Mouse (Mus musculus): ENCODE measurements around the gene Zfp760.
"Not testable (repeated sequence)": the region's sequence is repeated elsewhere in the genome, so short reads cannot be mapped to it uniquely, and the experiment has no call there.

Gene Zfp760

DNA sequence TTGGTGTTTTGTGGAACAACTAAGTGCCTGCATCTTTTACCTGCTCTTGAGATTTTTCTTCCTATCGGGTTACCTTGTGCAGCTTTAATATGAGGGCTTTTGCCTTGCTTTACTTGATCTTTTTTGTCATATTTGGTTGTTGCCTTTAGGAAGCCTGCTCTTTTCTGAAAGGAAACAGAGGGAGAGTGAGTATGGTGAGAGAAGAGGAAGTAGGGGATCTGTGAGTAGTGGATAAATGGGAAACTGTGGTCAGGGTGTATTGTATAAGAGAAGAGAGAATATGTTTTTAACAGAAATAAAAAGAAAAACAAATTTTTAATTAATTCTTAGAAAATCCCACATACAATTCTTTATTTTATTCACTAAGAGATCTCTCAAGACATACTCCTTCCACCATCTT is 4.1 kb upstream of the Zfp760 start:
- TF ChIP-seq NANOG (IDR thresholded peaks at IDR 0.05; ENCODE audit: borderline replicate concordance, low read length) (no peak), POU5F1 (IDR thresholded peaks at IDR 0.05; ENCODE audit: borderline replicate concordance, low read length) (no peak), CTCF (conservative IDR thresholded peaks at IDR 0.05; ENCODE audit: low read length) (no peak)
- Histone ChIP-seq H3K9me3 (ENCODE audit: low read length) (no peaks in the 10 kb centered on the region), H3K36me3 (ENCODE audit: insufficient read depth, low read length) (0 out of 2 replicates have a peak, but pooled peaks cover under 1% of the 10 kb centered on the region), H3K27me3 (ENCODE audit: insufficient read depth, low read length) (no peaks in the 10 kb centered on the region), H3K4me1 (replicated peaks; ENCODE audit: low read depth, low read length) (peaks cover 5% of the 10 kb centered on the region), H3K4me3 (replicated peaks; ENCODE audit: low read length) (no peak overlapping the region)

DNA sequence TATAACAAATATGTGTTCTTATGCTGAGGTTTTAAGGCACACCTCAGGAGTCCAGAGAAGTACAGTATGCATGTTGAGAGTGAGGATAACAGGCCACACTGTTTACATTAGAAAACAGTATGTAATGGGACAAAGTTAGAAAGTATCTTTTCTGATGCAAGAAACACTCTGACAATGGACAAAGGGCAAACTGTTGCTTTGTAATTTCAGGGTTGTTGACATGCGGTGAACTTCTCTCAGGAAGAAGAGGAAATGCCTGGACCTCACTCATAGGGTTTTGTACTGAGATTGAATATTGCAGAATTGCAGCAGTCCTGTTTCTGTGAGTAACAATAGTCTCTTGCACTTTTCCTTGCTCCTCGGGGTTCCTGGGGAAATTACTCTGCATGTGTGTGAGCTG is 860 bp downstream of the Zfp760 start:
- Histone ChIP-seq H3K27me3 (ENCODE audit: insufficient read depth, low read length) (no peaks in the 10 kb centered on the region), H3K4me3 (replicated peaks; ENCODE audit: low read length) (peak overlapping the region; percentile 89), H3K9me3 (ENCODE audit: low read length) (no peaks in the 10 kb centered on the region), H3K4me1 (replicated peaks; ENCODE audit: low read depth, low read length) (peaks cover 10% of the 10 kb centered on the region), H3K36me3 (ENCODE audit: insufficient read depth, low read length) (peaks cover 26% of the 10 kb centered on the region)
- TF ChIP-seq CTCF (conservative IDR thresholded peaks at IDR 0.05; ENCODE audit: low read length): no peak
- no peak for TF ChIP-seq POU5F1 (IDR thresholded peaks at IDR 0.05; ENCODE audit: borderline replicate concordance, low read length)
- TF ChIP-seq NANOG (IDR thresholded peaks at IDR 0.05; ENCODE audit: borderline replicate concordance, low read length): no peak

DNA sequence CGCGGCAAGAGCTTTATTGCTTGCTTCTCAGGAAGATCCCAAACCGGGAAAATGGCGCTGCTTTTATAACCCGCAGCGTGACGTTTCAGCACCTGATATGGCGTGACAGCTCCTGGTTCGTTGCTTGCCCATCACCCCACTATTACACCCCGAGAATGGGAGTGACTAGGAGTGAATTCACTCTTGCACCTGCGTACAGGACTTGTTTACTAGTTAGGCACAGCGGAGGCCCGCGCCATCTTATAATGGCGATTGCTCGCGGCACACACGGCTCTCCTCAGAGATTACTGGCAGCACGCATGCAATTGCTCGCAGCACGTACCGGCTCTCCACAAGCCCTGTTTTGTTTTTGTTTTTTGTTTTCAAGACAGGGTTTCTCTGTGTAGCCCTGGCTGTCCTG is 23.0 kb downstream of the Zfp760 start, which contains the start of gene Zfp229:
Gene Zfp229 (plus strand): TSS at position 301 of the 400 bp plus-strand sequence.
- peaks cover 38% of the 10 kb centered on the region for H3K36me3 ChIP-seq (ENCODE audit: insufficient read depth, low read length)
- not testable (repeated sequence) for H3K27me3 ChIP-seq (ENCODE audit: insufficient read depth, low read length); H3K9me3 ChIP-seq (ENCODE audit: low read length)
- H3K4me1 ChIP-seq (replicated peaks; ENCODE audit: low read depth, low read length): peaks cover 41% of the 10 kb centered on the region
- peak within 1 kb of the TSS; percentile 90 for H3K4me3 ChIP-seq (replicated peaks; ENCODE audit: low read length)

DNA sequence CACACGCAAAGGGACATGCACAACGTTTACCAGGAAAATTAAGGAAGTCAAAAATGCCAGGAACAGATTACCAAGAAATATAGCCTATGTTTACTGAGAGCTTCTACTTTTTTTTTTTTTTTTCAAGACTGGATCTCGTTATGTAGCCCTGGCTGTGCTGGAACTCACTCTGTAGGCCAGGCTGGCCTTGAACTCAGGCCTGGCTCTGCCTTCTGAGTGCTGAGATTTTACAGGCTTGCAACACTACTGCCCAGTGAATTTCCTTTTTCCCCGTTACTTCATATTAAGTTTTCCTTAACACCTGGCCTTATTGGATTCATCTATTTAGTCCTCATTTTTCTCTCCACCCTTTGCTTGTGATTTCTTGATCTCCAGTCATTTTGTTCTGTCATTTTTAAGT is 25.5 kb downstream of the Zfp760 start:
- H3K36me3 ChIP-seq (ENCODE audit: insufficient read depth, low read length): peaks cover 53% of the 10 kb centered on the region
- H3K9me3 ChIP-seq (ENCODE audit: low read length): 0 out of 2 replicates have a peak, but pooled peaks cover 3% of the 10 kb centered on the region
- no peaks in the 10 kb centered on the region for H3K27me3 ChIP-seq (ENCODE audit: insufficient read depth, low read length)
- H3K4me3 ChIP-seq (replicated peaks; ENCODE audit: low read length): peak overlapping the region; percentile 90
- H3K4me1 ChIP-seq (replicated peaks; ENCODE audit: low read depth, low read length): peaks cover 35% of the 10 kb centered on the region
- no peak for TF ChIP-seq POU5F1 (IDR thresholded peaks at IDR 0.05; ENCODE audit: borderline replicate concordance, low read length)
- no peak for TF ChIP-seq CTCF (conservative IDR thresholded peaks at IDR 0.05; ENCODE audit: low read length)
- no peak for TF ChIP-seq NANOG (IDR thresholded peaks at IDR 0.05; ENCODE audit: borderline replicate concordance, low read length)

DNA sequence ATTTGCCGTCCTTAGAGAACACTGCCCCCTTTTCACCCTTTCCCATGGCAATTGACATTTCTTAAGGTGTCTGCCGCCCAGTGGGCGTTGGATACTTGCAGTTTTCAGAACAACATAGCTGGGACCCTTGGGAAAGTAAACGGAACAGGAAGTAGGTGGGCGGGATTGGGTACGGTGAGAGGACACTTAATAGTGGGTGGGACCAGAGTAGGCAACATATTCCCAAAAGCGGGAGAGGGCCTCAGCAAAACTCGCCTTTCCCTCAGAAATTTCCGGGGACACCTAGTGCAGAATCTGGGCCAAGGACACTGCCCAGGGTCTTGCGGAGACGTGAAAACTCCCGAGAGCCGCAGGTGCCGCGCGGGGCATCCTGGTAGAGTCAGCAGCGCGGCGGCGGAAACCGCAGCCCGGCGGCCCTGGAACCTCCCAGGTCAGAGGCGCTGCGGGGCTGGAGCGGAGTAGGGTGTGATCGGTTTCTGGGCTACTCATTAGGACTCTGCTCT is 26.0 kb downstream of the Zfp760 start:
- H3K36me3 ChIP-seq (ENCODE audit: insufficient read depth, low read length): peaks cover 53% of the 10 kb centered on the region
- peaks cover 29% of the 10 kb centered on the region for H3K4me1 ChIP-seq (replicated peaks; ENCODE audit: low read depth, low read length)
- H3K27me3 ChIP-seq (ENCODE audit: insufficient read depth, low read length): no peaks in the 10 kb centered on the region
- H3K4me3 ChIP-seq (replicated peaks; ENCODE audit: low read length): peak overlapping the region; percentile 90
- TF ChIP-seq CTCF (conservative IDR thresholded peaks at IDR 0.05; ENCODE audit: low read length) (peak; percentile 16; the same call in 1 of the 2 replicates), NANOG (IDR thresholded peaks at IDR 0.05; ENCODE audit: borderline replicate concordance, low read length) (no peak), POU5F1 (IDR thresholded peaks at IDR 0.05; ENCODE audit: borderline replicate concordance, low read length) (no peak)
- H3K9me3 ChIP-seq (ENCODE audit: low read length): 0 out of 2 replicates have a peak, but pooled peaks cover 3% of the 10 kb centered on the region

DNA sequence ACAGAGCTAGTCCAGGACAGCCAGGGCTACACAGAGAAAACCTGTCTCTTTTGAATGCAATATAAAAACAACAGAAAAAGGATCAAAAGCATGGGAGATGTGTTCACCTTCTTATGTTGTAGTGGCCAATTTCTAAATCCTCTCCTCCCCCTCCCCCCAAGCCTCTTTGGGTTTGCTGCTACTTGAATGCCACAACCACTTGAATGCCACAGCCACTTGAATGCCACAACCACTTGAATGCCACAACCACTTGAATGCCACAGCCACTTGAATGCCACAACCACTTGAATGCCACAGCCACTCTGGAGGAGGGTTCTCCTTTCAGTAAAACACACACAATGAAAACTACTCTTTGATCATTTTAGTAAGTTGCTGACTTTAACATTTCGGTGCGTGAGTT is 45.2 kb downstream of the Zfp760 start:
- no peak for TF ChIP-seq CTCF (conservative IDR thresholded peaks at IDR 0.05; ENCODE audit: low read length)
- no peak for TF ChIP-seq NANOG (IDR thresholded peaks at IDR 0.05; ENCODE audit: borderline replicate concordance, low read length)
- TF ChIP-seq POU5F1 (IDR thresholded peaks at IDR 0.05; ENCODE audit: borderline replicate concordance, low read length): no peak
- no peaks in the 10 kb centered on the region for H3K9me3 ChIP-seq (ENCODE audit: low read length)
- H3K27me3 ChIP-seq (ENCODE audit: insufficient read depth, low read length): no peaks in the 10 kb centered on the region
- peaks cover 4% of the 10 kb centered on the region for H3K36me3 ChIP-seq (ENCODE audit: insufficient read depth, low read length)
- peaks cover 12% of the 10 kb centered on the region for H3K4me1 ChIP-seq (replicated peaks; ENCODE audit: low read depth, low read length)
- no peak overlapping the region for H3K4me3 ChIP-seq (replicated peaks; ENCODE audit: low read length)

DNA sequence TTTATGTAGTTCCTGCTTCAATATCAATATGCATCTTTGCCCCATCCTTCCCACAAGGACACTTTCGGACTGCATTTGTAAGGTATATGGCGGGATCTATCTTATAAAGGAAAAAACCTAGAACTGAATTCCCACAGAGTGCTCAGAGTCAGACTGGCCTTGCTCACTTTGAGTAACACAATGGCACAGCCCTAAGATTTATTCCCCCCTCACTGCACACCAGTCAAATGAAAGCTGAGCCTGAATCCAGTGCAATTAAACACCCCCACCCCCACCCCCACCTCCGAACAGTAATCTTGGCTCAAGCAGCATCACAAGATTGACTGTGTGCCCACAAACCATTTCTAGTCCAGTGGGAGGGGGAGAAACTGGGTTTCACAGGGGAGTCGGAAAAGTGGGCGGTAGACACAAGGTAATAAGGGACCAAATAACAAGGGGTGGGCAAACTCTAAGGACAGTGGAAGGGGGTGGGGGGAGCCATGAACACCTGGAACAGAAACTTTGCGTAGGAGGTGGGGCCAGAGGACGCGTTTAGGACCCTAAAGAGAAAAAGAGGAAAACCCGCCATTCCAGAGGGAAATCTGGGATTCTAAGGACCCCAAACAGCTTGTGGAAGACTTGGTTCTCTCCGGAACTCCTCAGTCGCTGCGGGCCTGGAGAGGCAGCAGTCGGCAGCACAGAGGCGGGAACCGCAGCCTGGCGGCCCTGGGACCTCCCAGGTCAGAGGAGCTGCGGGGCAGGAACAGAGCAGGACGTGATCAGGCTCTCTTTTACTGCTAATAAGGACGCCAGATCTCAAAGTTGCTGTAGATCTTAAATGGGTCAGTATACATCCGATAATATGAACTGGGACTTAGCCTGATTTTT is 46.0 kb downstream of the Zfp760 start:
- Histone ChIP-seq H3K4me1 (replicated peaks; ENCODE audit: low read depth, low read length) (peaks cover 12% of the 10 kb centered on the region), H3K9me3 (ENCODE audit: low read length) (no peaks in the 10 kb centered on the region), H3K4me3 (replicated peaks; ENCODE audit: low read length) (peak overlapping the region; percentile 76), H3K27me3 (ENCODE audit: insufficient read depth, low read length) (no peaks in the 10 kb centered on the region), H3K36me3 (ENCODE audit: insufficient read depth, low read length) (no peaks in the 10 kb centered on the region)
- TF ChIP-seq POU5F1 (IDR thresholded peaks at IDR 0.05; ENCODE audit: borderline replicate concordance, low read length) (no peak), NANOG (IDR thresholded peaks at IDR 0.05; ENCODE audit: borderline replicate concordance, low read length) (no peak), CTCF (conservative IDR thresholded peaks at IDR 0.05; ENCODE audit: low read length) (no peak)

DNA sequence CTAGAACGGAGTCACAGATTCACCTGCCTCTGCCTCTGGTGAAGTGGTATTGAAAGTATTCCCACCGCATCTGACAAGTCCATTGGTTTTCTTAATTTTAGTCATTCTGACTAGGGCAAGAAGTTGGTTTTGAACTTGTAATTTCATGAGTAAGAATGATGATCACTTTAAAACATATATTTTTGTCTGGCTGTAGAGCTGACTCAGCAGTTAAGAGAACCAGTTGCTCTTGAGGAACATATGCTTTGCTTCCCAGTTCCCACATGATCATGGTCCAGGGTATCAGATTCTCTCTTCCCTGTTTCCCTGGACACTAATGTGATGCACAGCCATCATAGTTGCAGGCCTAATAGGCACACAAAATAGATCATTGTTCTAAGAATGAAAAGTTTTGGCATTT is 62.8 kb downstream of the Zfp760 start:
- H3K27me3 ChIP-seq (ENCODE audit: insufficient read depth, low read length): no peaks in the 10 kb centered on the region
- no peak overlapping the region for H3K4me3 ChIP-seq (replicated peaks; ENCODE audit: low read length)
- no peaks in the 10 kb centered on the region for H3K36me3 ChIP-seq (ENCODE audit: insufficient read depth, low read length)
- no peak for TF ChIP-seq CTCF (conservative IDR thresholded peaks at IDR 0.05; ENCODE audit: low read length)
- no peaks in the 10 kb centered on the region for H3K4me1 ChIP-seq (replicated peaks; ENCODE audit: low read depth, low read length)
- H3K9me3 ChIP-seq (ENCODE audit: low read length): peaks cover 15% of the 10 kb centered on the region

All from E14TG2a.4 (cell line).